Mouse (Mus musculus): ENCODE results near the gene Tmem219.

The Tmem219 gene

GRCm38 (mm10) chr7:126861429-126862130 lies 61.1 kb downstream of the Tmem219 start, which contains the start of gene Hirip3:
TSS of gene Hirip3 (plus strand) at chr7:126861972.
- peak; percentile 96 for DNase-seq

- DNase-seq, result no peak
Measured at GRCm38 (mm10) chr7:126860987-126861386, 61.7 kb downstream of the Tmem219 start.

GRCm38 (mm10) chr7:126856741-126857420 lies 65.8 kb downstream of the Tmem219 start:
- DNase-seq, result no peak

- peak; percentile 66 for DNase-seq
Measured at GRCm38 (mm10) chr7:126855641-126856040, 67.1 kb downstream of the Tmem219 start.

- peak; percentile 16 for DNase-seq
Measured at GRCm38 (mm10) chr7:126853454-126853853, 69.3 kb downstream of the Tmem219 start.

GRCm38 (mm10) chr7:126851192-126851591 lies 71.5 kb downstream of the Tmem219 start:
- no peak for DNase-seq

- no peak for DNase-seq
Measured at GRCm38 (mm10) chr7:126850161-126850560, 72.6 kb downstream of the Tmem219 start.

- DNase-seq, result no peak
Measured at GRCm38 (mm10) chr7:126848794-126849193, 73.9 kb downstream of the Tmem219 start.

- no peak for DNase-seq
Measured at GRCm38 (mm10) chr7:126847421-126848398, 75.0 kb downstream of the Tmem219 start.

GRCm38 (mm10) chr7:126847116-126847420 lies 75.6 kb downstream of the Tmem219 start, which contains the start of gene Doc2a:
TSS of gene Doc2a (plus strand) at chr7:126847416.
- no peak for DNase-seq

- DNase-seq, result no peak
Measured at GRCm38 (mm10) chr7:126845516-126845915, 77.2 kb downstream of the Tmem219 start.

GRCm38 (mm10) chr7:126843276-126843675 lies 79.4 kb downstream of the Tmem219 start:
- DNase-seq, result no peak
